Mouse (Mus musculus) cerebellum, adult 2 months (tissue): ENCODE data around the gene Sbf1.

Experiments
- CTCF ChIP-seq: fragments of 200-500 bp; IDR thresholded peaks from 2 replicates; pipeline ENCODE4 v1.5.1; 2011; ENCODE audit warnings: low read depth, mild to moderate bottlenecking, control low read depth, low read length, moderate library complexity, borderline replicate concordance; ENCODE audit not compliant: insufficient read depth
- POLR2A ChIP-seq: fragments of 200-500 bp; IDR thresholded peaks from 2 replicates; pipeline ENCODE4 v1.6.1; 2011; ENCODE audit warnings: low read length, control low read depth, borderline replicate concordance; ENCODE audit not compliant: insufficient read depth

DNA sequence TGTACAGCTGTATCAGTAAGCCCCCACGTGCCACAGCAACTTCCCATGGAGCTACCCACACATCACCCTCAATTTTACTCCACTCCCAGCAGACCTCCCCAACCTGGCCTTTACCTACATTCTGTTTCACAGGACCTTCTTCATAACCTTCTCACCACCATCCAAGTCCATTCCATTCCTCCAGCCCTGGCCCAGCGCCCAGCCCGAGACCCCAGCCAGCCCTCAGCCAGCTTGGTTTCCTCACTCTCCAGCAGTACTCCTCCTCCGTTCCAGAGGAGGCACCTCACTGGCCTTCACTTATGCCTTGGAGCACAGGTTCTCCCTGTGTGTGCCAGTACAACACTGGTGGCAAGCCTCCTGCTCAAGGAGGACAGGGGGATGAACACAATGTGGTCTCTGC lies 1.8 kb downstream of the Sbf1 start:
- TF ChIP-seq CTCF: no peak
- no peak for TF ChIP-seq POLR2A
